Mouse (Mus musculus): Measurements from ENCODE around the gene Lnx2. TPM values are rescaled to one million over a fixed set of nuclear protein-coding genes. Genes with fewer than 3 reads are reported as not detected.

Lnx2 gene
- polyA plus RNA-seq, 1 experiment from 2014 or later, result 12.8 TPM

DNA sequence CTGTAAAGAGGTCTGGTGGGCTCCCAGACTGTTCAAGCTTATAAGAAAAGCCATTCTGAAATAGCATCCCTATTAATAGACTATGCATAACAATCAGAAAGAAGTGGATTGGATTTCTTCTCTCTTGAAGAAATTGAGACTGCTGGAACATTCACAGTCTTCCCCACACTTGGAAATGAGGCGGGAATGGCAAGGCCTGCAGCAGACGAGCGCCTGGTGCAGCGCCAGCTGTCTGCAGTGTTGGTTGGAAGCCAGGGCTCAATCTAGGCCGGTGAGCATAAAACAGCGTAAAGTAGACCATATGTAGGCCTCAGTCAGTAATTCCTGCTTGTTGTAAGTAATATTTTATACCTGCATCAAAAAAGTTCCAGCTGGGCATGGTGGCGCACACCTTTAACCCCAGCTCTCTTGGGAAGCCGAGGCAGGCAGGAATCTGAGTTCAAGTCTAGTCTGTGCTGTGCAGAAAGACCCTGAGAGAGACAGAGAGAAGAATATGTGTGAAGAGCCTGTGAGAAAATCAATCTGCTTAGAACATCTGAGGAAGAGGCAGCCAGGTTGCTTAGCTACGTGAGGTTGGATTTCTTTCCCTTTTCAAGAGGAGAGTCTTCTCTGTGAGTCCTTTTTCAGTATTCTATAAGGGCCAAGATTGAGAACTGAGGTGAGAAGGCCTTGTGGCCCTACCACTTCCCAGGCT, 9.0 kb upstream of the Lnx2 start:
- peak; percentile 88 for ATAC-seq
- H3K9me3 ChIP-seq (ENCODE audit: control insufficient read depth, low read length), result no peaks in the 10 kb centered on the region
- H3K4me2 ChIP-seq (ENCODE audit: low read length), result no peak overlapping the region
- no peak overlapping the region for H3K9ac ChIP-seq (replicated peaks; ENCODE audit: low read depth, low read length)
- H3K36me3 ChIP-seq (ENCODE audit: control insufficient read depth, insufficient read depth), result no peaks in the 10 kb centered on the region
- H3K27ac ChIP-seq (ENCODE audit: low read length), result peak overlapping the region; percentile 85
- no peaks in the 10 kb centered on the region for H3K27me3 ChIP-seq (replicated peaks; ENCODE audit: control insufficient read depth, insufficient read depth, low read length)
- H3K4me1 ChIP-seq (replicated peaks; ENCODE audit: control insufficient read depth, insufficient read depth, low read length), result peaks cover 18% of the 10 kb centered on the region
- no peak overlapping the region for H3K4me3 ChIP-seq (replicated peaks; ENCODE audit: low read length)
- 48% methylated on average over 9 of the region's 9 CpGs for WGBS

DNA sequence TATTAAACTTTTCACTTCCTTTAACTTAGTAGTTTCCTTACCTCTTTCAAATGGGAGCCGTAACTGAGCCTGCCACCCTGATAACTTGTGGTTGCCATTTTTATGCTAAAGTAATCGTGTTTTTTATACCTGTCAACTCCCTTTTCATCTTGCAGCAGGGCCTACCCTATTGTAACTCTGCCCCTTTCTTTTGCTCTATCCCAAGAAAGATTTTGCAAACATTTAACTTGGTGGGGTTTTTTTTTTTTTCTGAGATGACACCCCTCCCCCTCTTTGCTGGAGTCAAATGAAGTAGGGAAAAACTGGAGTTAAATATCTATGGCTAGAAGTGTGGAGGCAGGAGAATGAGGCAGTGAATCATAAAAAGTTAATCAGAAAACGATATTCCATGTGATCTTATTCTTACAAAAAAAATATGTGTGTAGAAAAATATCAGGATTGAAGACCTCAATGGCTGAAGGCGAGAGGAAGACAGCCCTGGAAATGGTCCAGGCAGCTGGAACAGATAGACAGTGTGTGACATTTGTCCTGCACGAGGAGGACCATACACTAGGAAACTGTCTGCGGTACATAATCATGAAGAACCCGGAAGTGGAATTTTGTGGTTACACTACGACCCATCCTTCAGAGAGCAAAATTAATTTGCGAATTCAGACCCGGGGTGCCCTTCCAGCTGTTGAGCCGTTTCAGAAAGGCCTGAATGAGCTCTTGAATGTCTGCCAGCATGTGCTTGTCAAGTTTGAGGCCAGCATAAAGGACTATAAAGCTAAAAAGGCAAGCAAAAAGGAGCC, 1.9 kb upstream of the Lnx2 start:
- WGBS, result 39% methylated on average over 11 of the region's 11 CpGs
- Histone ChIP-seq H3K9ac (replicated peaks; ENCODE audit: low read depth, low read length) (peak overlapping the region; percentile 77), H3K27ac (ENCODE audit: low read length) (no peak overlapping the region), H3K4me2 (ENCODE audit: low read length) (peak overlapping the region; percentile 72), H3K4me1 (replicated peaks; ENCODE audit: control insufficient read depth, insufficient read depth, low read length) (peaks cover 18% of the 10 kb centered on the region), H3K36me3 (ENCODE audit: control insufficient read depth, insufficient read depth) (no peaks in the 10 kb centered on the region), H3K4me3 (replicated peaks; ENCODE audit: low read length) (peak overlapping the region; percentile 81), H3K27me3 (replicated peaks; ENCODE audit: control insufficient read depth, insufficient read depth, low read length) (no peaks in the 10 kb centered on the region), H3K9me3 (ENCODE audit: control insufficient read depth, low read length) (no peaks in the 10 kb centered on the region)
- no peak for ATAC-seq

DNA sequence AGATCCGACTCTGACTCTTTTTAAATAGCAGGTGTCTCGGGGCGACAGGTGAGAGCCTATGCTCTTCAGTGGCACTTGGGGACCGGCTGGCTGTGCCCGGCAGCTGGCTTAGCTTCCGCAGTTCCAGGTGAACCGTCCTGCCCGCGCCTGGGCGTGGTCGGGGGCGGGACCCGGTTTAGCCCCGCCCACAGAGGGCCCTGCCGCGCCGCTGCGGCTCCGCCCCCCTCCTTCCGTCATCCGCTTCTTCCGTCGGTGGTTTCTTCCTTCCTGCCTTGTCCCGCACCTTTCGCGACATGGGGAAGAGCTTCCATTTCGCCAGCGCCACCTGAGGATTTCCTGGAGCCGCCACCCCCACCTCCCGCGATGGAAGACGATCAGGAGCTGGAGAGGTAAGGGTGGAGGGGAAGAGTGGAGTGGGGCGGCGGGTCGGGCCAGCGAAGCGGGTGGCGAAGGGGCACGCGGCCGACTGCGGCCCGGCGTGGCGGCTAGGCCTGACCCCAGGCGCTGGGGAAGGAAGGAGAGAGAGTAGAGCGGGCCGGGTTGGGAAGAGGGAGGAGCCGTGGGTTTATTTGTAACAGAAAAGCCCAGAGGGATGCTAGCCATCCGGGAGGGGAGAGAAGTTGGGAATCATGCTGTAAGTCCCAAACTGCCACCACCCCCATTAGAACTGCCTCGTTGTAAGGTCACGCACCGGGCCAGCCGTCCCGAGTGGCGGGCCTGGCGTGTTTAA, 1.1 kb upstream of the Lnx2 start:
- Histone ChIP-seq H3K4me3 (replicated peaks; ENCODE audit: low read length) (peak overlapping the region; percentile 81), H3K9ac (replicated peaks; ENCODE audit: low read depth, low read length) (peak overlapping the region; percentile 77), H3K27me3 (replicated peaks; ENCODE audit: control insufficient read depth, insufficient read depth, low read length) (no peaks in the 10 kb centered on the region), H3K9me3 (ENCODE audit: control insufficient read depth, low read length) (no peaks in the 10 kb centered on the region), H3K36me3 (ENCODE audit: control insufficient read depth, insufficient read depth) (no peaks in the 10 kb centered on the region), H3K4me1 (replicated peaks; ENCODE audit: control insufficient read depth, insufficient read depth, low read length) (peaks cover 18% of the 10 kb centered on the region), H3K4me2 (ENCODE audit: low read length) (peak overlapping the region; percentile 72), H3K27ac (ENCODE audit: low read length) (peak overlapping the region; percentile 83)
- peak; percentile 55 for ATAC-seq
- WGBS, result under 1% methylated on average over 56 of the region's 57 CpGs

DNA sequence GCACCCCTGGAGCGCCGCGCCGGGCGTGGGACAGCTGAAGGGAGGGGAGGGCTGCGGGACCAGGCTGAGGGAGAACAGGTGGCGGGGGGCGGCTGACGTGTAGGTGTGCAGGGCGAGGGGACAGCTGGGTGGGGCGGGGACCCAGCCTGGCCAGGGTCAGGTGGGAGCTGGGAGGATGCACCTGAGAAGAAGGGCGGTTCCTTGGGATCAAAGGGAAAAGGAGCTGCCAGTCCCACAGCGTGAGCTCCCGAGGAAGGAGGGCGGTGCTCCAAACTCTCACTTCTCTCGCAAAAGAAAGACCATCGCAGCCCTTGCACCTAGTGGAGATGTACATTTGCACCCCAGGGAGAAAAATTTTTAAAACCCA, 396 bp upstream of the Lnx2 start, which contains the start of gene Polr1d:
TSS of gene Polr1d (plus strand) at position 252 of the 367 bp plus-strand sequence.
- Histone ChIP-seq H3K4me3 (replicated peaks; ENCODE audit: low read length) (peak within 1 kb of the TSS; percentile 81), H3K9me3 (ENCODE audit: control insufficient read depth, low read length) (no peaks in the 10 kb centered on the region), H3K9ac (replicated peaks; ENCODE audit: low read depth, low read length) (peak within 1 kb of the TSS; percentile 77), H3K4me1 (replicated peaks; ENCODE audit: control insufficient read depth, insufficient read depth, low read length) (peaks cover 18% of the 10 kb centered on the region), H3K4me2 (ENCODE audit: low read length) (peak within 1 kb of the TSS; percentile 72), H3K36me3 (ENCODE audit: control insufficient read depth, insufficient read depth) (no peaks in the 10 kb centered on the region), H3K27me3 (replicated peaks; ENCODE audit: control insufficient read depth, insufficient read depth, low read length) (no peaks in the 10 kb centered on the region), H3K27ac (ENCODE audit: low read length) (peak within 1 kb of the TSS; percentile 83)
- WGBS, result 0% methylated on average over 16 of the region's 17 CpGs
- ATAC-seq, result peak; percentile 39; the same call in 1 of the 2 replicates

- Histone ChIP-seq H3K9ac (replicated peaks; ENCODE audit: low read depth, low read length) (peak overlapping the region; percentile 72), H3K36me3 (ENCODE audit: control insufficient read depth, insufficient read depth) (no peaks in the 10 kb centered on the region), H3K27ac (ENCODE audit: low read length) (peak overlapping the region; percentile 73), H3K9me3 (ENCODE audit: control insufficient read depth, low read length) (no peaks in the 10 kb centered on the region), H3K4me3 (replicated peaks; ENCODE audit: low read length) (peak overlapping the region; percentile 81), H3K4me2 (ENCODE audit: low read length) (peak overlapping the region; percentile 67), H3K27me3 (replicated peaks; ENCODE audit: control insufficient read depth, insufficient read depth, low read length) (no peaks in the 10 kb centered on the region), H3K4me1 (replicated peaks; ENCODE audit: control insufficient read depth, insufficient read depth, low read length) (peaks cover 18% of the 10 kb centered on the region)
- WGBS, result 16% methylated on average over 21 of the region's 21 CpGs
- ATAC-seq, result no peak
Observed at GRCm38 (mm10) chr5:147075103-147076025, 1.0 kb downstream of the Lnx2 start.

GRCm38 (mm10) chr5:147073805-147074204, 2.6 kb downstream of the Lnx2 start:
- WGBS, result 89% methylated on average over 6 of the region's 6 CpGs

GRCm38 (mm10) chr5:147071886-147072285, 4.5 kb downstream of the Lnx2 start:
- 68% methylated on average over 4 of the region's 4 CpGs for WGBS
- ATAC-seq, result no peak

More at GRCm38 (mm10) chr5:147073805-147074204, 2.6 kb downstream of the Lnx2 start:
- peaks cover 23% of the 10 kb centered on the region for H3K4me1 ChIP-seq (replicated peaks; ENCODE audit: control insufficient read depth, insufficient read depth, low read length)
- H3K9ac ChIP-seq (replicated peaks; ENCODE audit: low read depth, low read length), result no peak overlapping the region
- H3K27ac ChIP-seq (ENCODE audit: low read length), result no peak overlapping the region
- no peak overlapping the region for H3K4me2 ChIP-seq (ENCODE audit: low read length)
- no peaks in the 10 kb centered on the region for H3K9me3 ChIP-seq (ENCODE audit: control insufficient read depth, low read length)
- H3K36me3 ChIP-seq (ENCODE audit: control insufficient read depth, insufficient read depth), result no peaks in the 10 kb centered on the region
- no peak overlapping the region for H3K4me3 ChIP-seq (replicated peaks; ENCODE audit: low read length)
- ATAC-seq, result no peak
- no peaks in the 10 kb centered on the region for H3K27me3 ChIP-seq (replicated peaks; ENCODE audit: control insufficient read depth, insufficient read depth, low read length)

DNA sequence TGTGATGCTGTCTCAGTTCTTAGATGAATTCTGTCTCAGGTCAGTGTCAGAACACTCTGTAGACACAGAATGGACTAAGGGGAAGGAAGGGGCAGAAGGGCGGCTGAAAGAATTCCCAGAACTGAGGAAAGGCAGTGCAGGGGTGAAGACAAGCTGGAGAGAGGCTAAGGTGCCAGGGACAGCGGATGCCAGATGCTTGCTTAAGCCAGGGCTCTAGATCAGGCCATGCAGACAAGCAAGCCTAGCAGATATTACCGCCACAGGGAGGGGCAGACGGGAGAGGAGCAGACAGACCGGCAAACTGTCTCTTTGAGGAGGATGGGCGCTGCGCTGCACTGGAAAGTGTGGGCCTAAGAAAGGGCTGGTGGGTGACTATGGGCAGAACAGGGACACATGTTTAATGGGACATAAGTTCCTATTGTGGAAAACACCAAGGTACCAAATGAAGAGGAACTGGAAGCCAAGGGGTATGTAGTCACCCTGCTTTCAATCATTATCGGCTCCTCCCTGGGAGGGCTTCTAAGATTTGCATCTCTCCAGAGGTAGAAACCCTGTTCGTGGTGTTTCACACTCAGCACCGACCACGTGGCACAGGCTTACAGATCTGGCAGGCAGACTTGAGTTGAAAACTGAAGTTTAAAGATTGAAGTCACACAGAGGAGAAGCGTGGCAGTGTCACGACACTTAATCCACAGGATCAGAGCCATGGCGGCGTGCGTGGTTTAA, 5.4 kb downstream of the Lnx2 start:
- H3K4me2 ChIP-seq (ENCODE audit: low read length), result no peak overlapping the region
- H3K27me3 ChIP-seq (replicated peaks; ENCODE audit: control insufficient read depth, insufficient read depth, low read length), result no peaks in the 10 kb centered on the region
- no peaks in the 10 kb centered on the region for H3K9me3 ChIP-seq (ENCODE audit: control insufficient read depth, low read length)
- peaks cover 18% of the 10 kb centered on the region for H3K4me1 ChIP-seq (replicated peaks; ENCODE audit: control insufficient read depth, insufficient read depth, low read length)
- WGBS, result 77% methylated on average over 16 of the region's 16 CpGs
- no peaks in the 10 kb centered on the region for H3K36me3 ChIP-seq (ENCODE audit: control insufficient read depth, insufficient read depth)
- H3K4me3 ChIP-seq (replicated peaks; ENCODE audit: low read length), result no peak overlapping the region
- no peak for ATAC-seq
- no peak overlapping the region for H3K27ac ChIP-seq (ENCODE audit: low read length)
- H3K9ac ChIP-seq (replicated peaks; ENCODE audit: low read depth, low read length), result no peak overlapping the region

More at GRCm38 (mm10) chr5:147071886-147072285, 4.5 kb downstream of the Lnx2 start:
- no peak overlapping the region for H3K27ac ChIP-seq (ENCODE audit: low read length)
- peaks cover 18% of the 10 kb centered on the region for H3K4me1 ChIP-seq (replicated peaks; ENCODE audit: control insufficient read depth, insufficient read depth, low read length)
- H3K4me3 ChIP-seq (replicated peaks; ENCODE audit: low read length), result no peak overlapping the region
- no peak overlapping the region for H3K4me2 ChIP-seq (ENCODE audit: low read length)
- H3K36me3 ChIP-seq (ENCODE audit: control insufficient read depth, insufficient read depth), result no peaks in the 10 kb centered on the region
- H3K27me3 ChIP-seq (replicated peaks; ENCODE audit: control insufficient read depth, insufficient read depth, low read length), result no peaks in the 10 kb centered on the region
- H3K9ac ChIP-seq (replicated peaks; ENCODE audit: low read depth, low read length), result no peak overlapping the region
- no peaks in the 10 kb centered on the region for H3K9me3 ChIP-seq (ENCODE audit: control insufficient read depth, low read length)
